Mouse (Mus musculus) layer of hippocampus, postnatal 10 days (tissue): Measurements from ENCODE around the gene Traf3ip2. TPM values are rescaled to one million over a fixed set of nuclear protein-coding genes. Genes with fewer than 3 reads are reported as not detected.
A peak's percentile ranks its signal among the peaks of the same experiment; 100 is the strongest.

ENCODE experiments used
- DNase-seq, 2 experiments: peaks; one replicate each; pipeline ENCODE4 v3.0.0; 2021; ENCODE audit warnings: low spot score in 2 of 2
- total RNA-seq, 2 experiments: library from RNA; stranded (reverse); gene quantifications; 2 replicates each; pipeline ENCODE4 v1.2.3; 2021

Gene Traf3ip2
- total RNA-seq, 2 experiments from 2014 or later = 1.9 to 2.0 TPM

GRCm38 (mm10) chr10:39600115-39600514 lies 12.6 kb upstream of the Traf3ip2 start:
- no peak for DNase-seq

GRCm38 (mm10) chr10:39601068-39601467 lies 11.7 kb upstream of the Traf3ip2 start:
- no peak for DNase-seq

GRCm38 (mm10) chr10:39606434-39606833 lies 6.3 kb upstream of the Traf3ip2 start:
- DNase-seq = no peak

- no peak for DNase-seq
Observed at GRCm38 (mm10) chr10:39611234-39611633, 1.5 kb upstream of the Traf3ip2 start.

GRCm38 (mm10) chr10:39612131-39612530 lies 603 bp upstream of the Traf3ip2 start:
- DNase-seq = no peak

- no peak for DNase-seq
Observed at GRCm38 (mm10) chr10:39612989-39613831, 476 bp downstream of the Traf3ip2 start.

GRCm38 (mm10) chr10:39613973-39614372 lies 1.2 kb downstream of the Traf3ip2 start:
- no peak for DNase-seq

GRCm38 (mm10) chr10:39614676-39615075 lies 1.9 kb downstream of the Traf3ip2 start:
- peak in 1 of 2 experiments; percentile 47 for DNase-seq

- DNase-seq = no peak
Observed at GRCm38 (mm10) chr10:39615531-39616229, 2.9 kb downstream of the Traf3ip2 start.

- no peak for DNase-seq
Observed at GRCm38 (mm10) chr10:39616230-39616590, 3.5 kb downstream of the Traf3ip2 start.

- no peak for DNase-seq
Observed at GRCm38 (mm10) chr10:39616626-39617025, 3.9 kb downstream of the Traf3ip2 start.

- DNase-seq = no peak
Observed at GRCm38 (mm10) chr10:39618431-39618830, 5.7 kb downstream of the Traf3ip2 start.

GRCm38 (mm10) chr10:39620626-39621025 lies 7.9 kb downstream of the Traf3ip2 start:
- DNase-seq = no peak

GRCm38 (mm10) chr10:39623806-39624205 lies 11.1 kb downstream of the Traf3ip2 start:
- no peak for DNase-seq

GRCm38 (mm10) chr10:39624837-39625625 lies 12.3 kb downstream of the Traf3ip2 start:
- DNase-seq = no peak

GRCm38 (mm10) chr10:39625626-39626260 lies 13.0 kb downstream of the Traf3ip2 start:
- no peak for DNase-seq

- DNase-seq = no peak
Observed at GRCm38 (mm10) chr10:39626376-39626775, 13.6 kb downstream of the Traf3ip2 start.

- no peak for DNase-seq
Observed at GRCm38 (mm10) chr10:39628799-39629517, 16.2 kb downstream of the Traf3ip2 start.

- DNase-seq = peak in 1 of 2 experiments; percentile 55
Observed at GRCm38 (mm10) chr10:39629746-39630552, 17.2 kb downstream of the Traf3ip2 start.

- no peak for DNase-seq
Observed at GRCm38 (mm10) chr10:39630811-39631210, 18.1 kb downstream of the Traf3ip2 start.
